Mouse (Mus musculus) limb, embryonic 12.5 days (tissue): ENCODE measurements around the gene Rnd1. TPM values are rescaled to one million over a fixed set of nuclear protein-coding genes. Genes with fewer than 3 reads are reported as not detected.

Source experiments
- ATAC-seq: fragments of 200-750 bp; cut with Nextera tagmentation; 2 replicates; pipeline ENCODE4 v1.8.0; 2017; ENCODE audit warnings: low read depth, moderate TSS enrichment; ENCODE audit not compliant: insufficient number of reproducible peaks, insufficient read depth, low FRiP score, low TSS enrichment
- H3K27ac ChIP-seq: fragments of 300-500 bp; sonication (generic); 2 replicates; pipeline ENCODE4 v1.5.1; 2016; ENCODE audit warnings: mild to moderate bottlenecking, moderate library complexity
- H3K27me3 ChIP-seq: fragments of 300-500 bp; sonication (generic); 2 replicates; pipeline ENCODE4 v1.6.1; 2016; ENCODE audit warnings: mild to moderate bottlenecking, moderate library complexity
- H3K36me3 ChIP-seq: fragments of 300-500 bp; sonication (generic); 2 replicates; pipeline ENCODE4 v1.6.1; 2016; ENCODE audit warnings: mild to moderate bottlenecking, moderate library complexity
- H3K4me1 ChIP-seq: fragments of 300-500 bp; sonication (generic); replicated peaks from 2 replicates; pipeline ENCODE4 v1.6.1; 2016
- H3K4me2 ChIP-seq: fragments of 300-500 bp; sonication (generic); 2 replicates; pipeline ENCODE4 v1.6.1; 2016; ENCODE audit warnings: mild to moderate bottlenecking, moderate library complexity
- H3K4me3 ChIP-seq: fragments of 300-500 bp; sonication (generic); replicated peaks from 2 replicates; pipeline ENCODE4 v1.5.1; 2016; ENCODE audit warnings: mild to moderate bottlenecking
- H3K9ac ChIP-seq: fragments of 300-500 bp; sonication (generic); replicated peaks from 2 replicates; pipeline ENCODE4 v1.6.1; 2016; ENCODE audit warnings: mild to moderate bottlenecking, moderate library complexity
- H3K9me3 ChIP-seq: fragments of 300-500 bp; sonication (generic); 2 replicates; pipeline ENCODE4 v1.6.1; 2016; ENCODE audit warnings: mild to moderate bottlenecking, moderate library complexity
- WGBS: fragments of 180-500 bp; shearing (Covaris S2); methylation state at CpG from one replicate; pipeline ENCODE4 v1.1.7; 2016; 5-methylcytosine and 5-hydroxymethylcytosine counted together
- polyA plus RNA-seq: library from polyadenylated mRNA; unstranded; fragments of >200 nt; fragmentation: Nextera tagmentation; extraction: Ambion mirVana; gene quantifications from 2 replicates; pipeline ENCODE4 v1.2.1, GENCODE M21; 2016

The Rnd1 gene
- polyA plus RNA-seq, 1 experiment from 2014 or later = 0.24 TPM

DNA sequence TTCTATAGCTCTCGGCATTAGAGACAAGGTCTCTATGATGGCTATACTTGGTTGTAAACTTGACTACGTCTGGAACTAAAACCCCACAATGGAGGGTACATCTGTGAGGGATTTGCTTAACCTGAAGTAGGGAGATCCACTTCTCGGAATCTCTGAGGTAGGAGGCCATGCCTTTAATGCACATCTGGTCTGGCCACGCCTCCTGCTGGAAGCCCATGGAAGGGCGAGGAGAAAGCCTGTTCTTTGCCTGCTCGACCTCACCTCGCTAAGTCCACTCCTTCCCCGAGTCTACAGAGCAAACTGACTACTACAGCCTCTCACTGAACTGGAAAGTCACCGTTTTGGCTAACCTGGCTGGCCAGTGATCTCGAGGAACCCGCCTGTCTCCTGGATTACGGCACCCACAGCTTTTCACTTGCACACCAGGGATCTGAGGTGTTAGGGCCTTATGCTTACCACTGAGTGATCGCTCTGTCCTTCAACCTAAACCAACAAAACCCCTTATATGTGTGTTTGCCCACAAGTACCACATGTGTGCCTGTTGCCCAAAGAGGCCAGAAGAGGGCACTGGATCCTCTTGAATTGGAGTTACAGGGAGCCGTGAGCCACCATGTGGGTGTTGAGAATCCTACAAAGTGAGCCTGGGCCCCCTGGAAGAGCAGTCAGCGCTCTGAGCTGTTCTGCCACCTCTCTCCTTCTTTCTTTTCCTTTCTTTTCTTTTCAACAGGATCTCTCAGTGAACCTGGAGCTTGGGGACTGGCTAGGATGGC lies 20.1 kb downstream of the Rnd1 start:
- 83% methylated on average over 15 of the region's 15 CpGs for WGBS
- H3K36me3 ChIP-seq = peaks cover 81% of the 10 kb centered on the region
- H3K4me3 ChIP-seq = no peak overlapping the region
- H3K4me1 ChIP-seq = peaks cover 7% of the 10 kb centered on the region
- no peak for ATAC-seq
- H3K4me2 ChIP-seq = no peak overlapping the region
- H3K9ac ChIP-seq = no peak overlapping the region
- H3K9me3 ChIP-seq = no peaks in the 10 kb centered on the region
- H3K27ac ChIP-seq = no peak overlapping the region
- H3K27me3 ChIP-seq = no peaks in the 10 kb centered on the region

DNA sequence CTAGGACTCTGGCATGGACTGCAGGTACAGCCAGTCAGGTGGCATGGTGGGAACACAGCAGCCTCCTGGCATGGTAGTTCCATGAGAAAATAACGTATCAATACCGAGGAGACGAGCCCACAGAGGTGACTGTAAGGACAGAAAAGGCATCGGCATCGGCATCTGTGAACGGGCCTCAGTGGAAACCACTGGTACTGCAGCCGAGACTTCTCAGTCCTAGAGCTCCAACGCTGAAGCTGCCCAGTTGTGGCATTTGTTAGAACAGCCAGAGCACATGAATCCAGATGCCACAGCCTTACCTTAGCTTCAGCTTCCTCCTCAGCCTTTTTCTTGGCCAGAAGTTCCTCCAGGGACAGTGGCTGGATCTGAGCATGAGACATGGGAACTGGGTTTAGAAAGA lies 25.1 kb downstream of the Rnd1 start:
- 92% methylated on average over 8 of the region's 8 CpGs for WGBS
- no peaks in the 10 kb centered on the region for H3K27me3 ChIP-seq
- ATAC-seq = no peak
- H3K9me3 ChIP-seq = no peaks in the 10 kb centered on the region
- no peaks in the 10 kb centered on the region for H3K4me1 ChIP-seq
- peaks cover 100% of the 10 kb centered on the region for H3K36me3 ChIP-seq
- H3K9ac ChIP-seq = no peak overlapping the region
- H3K27ac ChIP-seq = no peak overlapping the region
- H3K4me3 ChIP-seq = no peak overlapping the region
- H3K4me2 ChIP-seq = no peak overlapping the region

DNA sequence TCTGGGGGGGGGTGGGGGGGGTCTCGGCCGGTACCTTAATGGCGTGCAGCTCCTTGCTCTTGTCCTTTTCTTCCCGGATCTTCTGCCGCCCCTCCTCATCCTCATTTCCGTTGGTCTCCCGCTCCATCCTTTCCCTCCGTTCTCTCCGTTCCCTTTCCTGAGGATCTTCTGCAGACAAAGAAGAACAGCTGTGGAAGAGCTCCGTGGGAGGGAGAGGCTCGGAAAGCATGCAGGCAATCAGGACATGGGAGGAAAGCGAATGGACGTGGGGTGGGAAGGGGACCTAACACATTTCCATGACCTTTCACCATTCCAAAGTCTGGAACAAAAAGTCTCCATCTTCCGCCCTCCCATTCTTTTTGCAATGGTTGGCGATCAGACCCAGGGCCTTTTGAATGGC lies 25.8 kb downstream of the Rnd1 start:
- Histone ChIP-seq H3K9ac (no peak overlapping the region), H3K27me3 (no peaks in the 10 kb centered on the region), H3K27ac (no peak overlapping the region), H3K36me3 (peaks cover 100% of the 10 kb centered on the region), H3K9me3 (no peaks in the 10 kb centered on the region), H3K4me3 (no peak overlapping the region), H3K4me2 (no peak overlapping the region), H3K4me1 (no peaks in the 10 kb centered on the region)
- no peak for ATAC-seq
- 90% methylated on average over 15 of the region's 15 CpGs for WGBS

DNA sequence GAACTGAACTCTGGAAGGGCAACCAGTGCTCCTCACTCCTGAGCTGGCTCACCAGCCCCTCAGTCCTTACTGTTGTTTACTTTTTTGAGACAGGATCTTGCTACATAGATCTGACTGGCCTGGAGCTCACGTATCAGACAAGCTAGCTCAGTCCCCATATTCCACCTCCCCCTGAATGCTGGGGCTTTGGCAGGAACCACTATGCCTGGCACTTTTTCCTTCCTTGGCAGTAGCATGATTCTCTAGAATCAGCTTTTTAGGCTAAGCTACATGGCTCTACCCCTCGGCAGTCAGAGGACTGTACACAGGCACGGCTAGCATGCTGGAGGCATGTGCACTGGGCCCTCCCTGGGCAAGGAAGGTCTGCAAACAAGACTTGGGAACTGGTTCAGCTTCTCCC lies 29.2 kb downstream of the Rnd1 start:
- Histone ChIP-seq H3K4me2 (no peak overlapping the region), H3K27me3 (no peaks in the 10 kb centered on the region), H3K36me3 (peaks cover 99% of the 10 kb centered on the region), H3K27ac (no peak overlapping the region), H3K9ac (no peak overlapping the region), H3K4me1 (no peaks in the 10 kb centered on the region), H3K9me3 (no peaks in the 10 kb centered on the region), H3K4me3 (no peak overlapping the region)
- ATAC-seq = no peak
- 94% methylated on average over 3 of the region's 3 CpGs for WGBS

DNA sequence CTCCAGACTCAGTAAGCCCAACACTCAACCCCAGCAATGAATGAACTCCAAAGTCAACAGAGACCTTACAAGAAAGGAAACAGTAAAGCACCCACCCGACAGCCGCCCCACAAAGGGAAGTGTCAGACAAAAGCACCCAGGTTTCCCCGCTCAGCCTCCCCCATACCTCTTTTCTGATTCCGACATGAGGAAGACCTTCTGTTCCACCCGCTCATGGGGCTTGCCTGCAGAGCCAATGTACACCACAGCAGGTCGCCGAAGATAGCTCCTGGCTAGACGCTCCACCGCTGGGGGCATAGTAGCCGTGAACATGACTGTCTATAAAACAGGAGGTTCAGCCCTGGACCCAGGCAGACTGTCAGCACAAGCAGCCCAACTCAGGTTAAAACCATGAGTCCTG lies 30.0 kb downstream of the Rnd1 start:
- Histone ChIP-seq H3K4me1 (no peaks in the 10 kb centered on the region), H3K27me3 (no peaks in the 10 kb centered on the region), H3K4me2 (no peak overlapping the region), H3K9ac (no peak overlapping the region), H3K27ac (no peak overlapping the region), H3K9me3 (no peaks in the 10 kb centered on the region), H3K4me3 (no peak overlapping the region), H3K36me3 (peaks cover 99% of the 10 kb centered on the region)
- no peak for ATAC-seq
- WGBS = 90% methylated on average over 10 of the region's 10 CpGs

DNA sequence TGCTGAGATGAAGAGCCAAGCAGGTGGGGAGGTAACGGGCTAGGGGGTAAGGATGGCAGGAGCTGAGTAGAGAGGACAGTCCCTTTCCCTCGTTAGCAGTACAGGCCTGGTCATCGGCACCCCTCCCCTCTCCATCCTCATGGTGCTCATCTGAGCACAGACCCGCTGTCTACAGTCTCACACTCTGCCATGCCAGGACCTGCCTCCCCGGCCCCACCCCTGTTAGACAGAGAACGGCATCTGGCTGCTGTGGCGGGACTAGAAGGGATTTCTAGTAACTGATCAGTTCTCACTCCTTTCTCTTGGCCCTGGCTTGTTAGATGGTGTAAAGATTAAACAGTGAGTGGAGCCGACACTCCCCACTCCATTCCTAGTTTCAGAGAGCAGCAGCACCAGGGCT lies 30.5 kb downstream of the Rnd1 start:
- WGBS = 81% methylated on average over 8 of the region's 8 CpGs
- Histone ChIP-seq H3K27me3 (no peaks in the 10 kb centered on the region), H3K36me3 (peaks cover 99% of the 10 kb centered on the region), H3K4me2 (no peak overlapping the region), H3K9ac (no peak overlapping the region), H3K27ac (no peak overlapping the region), H3K4me3 (no peak overlapping the region), H3K9me3 (no peaks in the 10 kb centered on the region), H3K4me1 (no peaks in the 10 kb centered on the region)
- ATAC-seq = no peak

DNA sequence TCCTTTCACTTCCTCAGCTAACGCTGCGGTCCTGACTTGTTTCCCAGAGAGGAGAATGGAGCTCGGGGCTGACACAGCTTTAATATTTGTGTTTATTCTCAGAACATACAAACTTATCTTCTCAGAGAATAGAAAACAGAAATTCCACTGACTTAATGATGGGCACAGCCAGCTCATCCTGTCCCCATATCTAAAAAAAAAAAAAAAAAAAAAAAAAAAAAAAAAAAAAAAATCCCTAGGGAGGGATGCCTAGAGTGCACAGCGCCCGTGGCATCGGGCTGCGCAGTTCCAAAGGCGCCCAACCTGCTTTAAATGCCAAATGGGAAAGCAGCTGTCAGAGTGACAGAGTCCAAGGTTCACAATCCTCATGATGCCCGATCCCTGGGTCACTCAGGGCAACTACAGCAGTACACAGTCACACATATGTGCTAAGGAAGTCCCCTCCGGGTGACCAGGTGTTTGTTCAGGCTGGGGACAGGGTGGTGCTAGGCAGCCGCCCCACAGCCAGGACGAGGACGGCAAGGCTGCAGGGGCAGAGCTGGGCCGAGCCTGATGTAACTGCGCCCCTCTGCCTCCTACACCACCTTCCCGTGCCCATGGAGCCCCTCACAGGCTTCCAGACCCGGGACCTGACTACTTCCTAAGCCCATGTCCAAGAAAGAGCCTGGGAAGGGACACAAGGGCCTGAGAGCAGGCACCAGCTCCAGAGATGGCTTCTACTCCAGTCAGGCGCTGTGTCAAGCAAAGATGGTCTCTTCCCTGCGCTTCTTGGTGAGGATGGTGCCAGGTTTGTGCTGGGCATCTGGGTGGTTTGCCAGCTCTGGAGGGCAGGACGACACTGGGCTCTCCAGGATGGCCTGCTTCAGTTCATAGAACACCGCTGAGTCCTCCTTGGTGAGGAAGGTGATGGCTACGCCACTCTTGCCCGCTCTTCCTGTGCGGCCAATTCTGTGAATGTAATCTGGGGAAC lies 31.9 kb downstream of the Rnd1 start:
- no peak for ATAC-seq
- Histone ChIP-seq H3K27me3 (no peaks in the 10 kb centered on the region), H3K27ac (no peak overlapping the region), H3K4me3 (no peak overlapping the region), H3K4me2 (no peak overlapping the region), H3K36me3 (peaks cover 97% of the 10 kb centered on the region), H3K9me3 (no peaks in the 10 kb centered on the region), H3K9ac (no peak overlapping the region), H3K4me1 (peaks cover 3% of the 10 kb centered on the region; the same call in 1 of the 2 replicates)
- 92% methylated on average over 24 of the region's 24 CpGs for WGBS

DNA sequence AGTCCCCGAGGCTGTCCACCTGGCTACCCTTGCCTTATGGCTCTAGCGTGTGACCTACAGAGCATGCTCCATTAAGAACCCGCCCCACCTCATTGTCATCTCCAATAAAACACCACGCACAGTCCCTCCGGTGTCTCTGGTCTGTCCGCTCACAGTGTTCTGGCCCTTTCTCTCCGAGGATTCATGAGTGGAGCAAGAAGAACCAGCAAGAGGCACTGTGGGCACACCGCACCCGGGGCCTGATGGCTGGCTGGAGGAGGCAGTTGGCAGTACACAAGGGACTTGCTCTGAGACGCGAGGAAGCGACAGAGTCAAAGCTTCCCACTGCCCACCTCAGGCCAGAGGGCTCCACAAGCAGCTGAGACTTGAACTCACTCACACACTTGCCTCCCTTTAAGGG lies 32.9 kb downstream of the Rnd1 start:
- ATAC-seq = no peak
- peaks cover 95% of the 10 kb centered on the region for H3K36me3 ChIP-seq
- WGBS = 90% methylated on average over 12 of the region's 12 CpGs
- H3K9ac ChIP-seq = no peak overlapping the region
- H3K4me2 ChIP-seq = no peak overlapping the region
- no peaks in the 10 kb centered on the region for H3K9me3 ChIP-seq
- H3K4me1 ChIP-seq = peaks cover 11% of the 10 kb centered on the region; the same call in 1 of the 2 replicates
- no peak overlapping the region for H3K27ac ChIP-seq
- no peaks in the 10 kb centered on the region for H3K27me3 ChIP-seq
- no peak overlapping the region for H3K4me3 ChIP-seq

DNA sequence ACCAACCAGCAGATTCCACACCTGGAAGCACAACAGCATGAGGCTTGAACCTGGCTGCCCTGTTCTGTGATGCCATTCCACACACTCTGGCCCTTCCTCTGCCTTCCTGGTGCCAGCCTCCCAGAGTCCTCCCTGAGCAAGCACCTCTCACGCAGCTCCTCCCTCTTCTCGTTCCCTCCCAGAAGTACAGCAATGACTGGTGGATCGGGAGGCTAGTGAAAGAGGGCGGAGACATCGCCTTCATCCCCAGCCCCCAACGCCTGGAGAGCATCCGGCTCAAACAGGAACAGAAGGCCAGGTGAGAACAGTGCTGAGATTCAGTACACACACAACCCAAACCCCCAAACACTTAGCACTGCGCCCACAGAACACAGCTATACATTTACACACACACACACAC lies 37.1 kb downstream of the Rnd1 start:
- 22% methylated on average over 8 of the region's 8 CpGs for WGBS
- Histone ChIP-seq H3K9ac (peak overlapping the region; percentile 23; the same call in 1 of the 2 replicates), H3K4me3 (0 out of 2 replicates have a peak overlapping the region, but pooled peaks have one; percentile 3), H3K4me2 (no peak overlapping the region), H3K27ac (no peak overlapping the region), H3K27me3 (peaks cover 22% of the 10 kb centered on the region), H3K9me3 (no peaks in the 10 kb centered on the region), H3K4me1 (peaks cover 25% of the 10 kb centered on the region), H3K36me3 (peaks cover 52% of the 10 kb centered on the region)
- ATAC-seq = no peak

DNA sequence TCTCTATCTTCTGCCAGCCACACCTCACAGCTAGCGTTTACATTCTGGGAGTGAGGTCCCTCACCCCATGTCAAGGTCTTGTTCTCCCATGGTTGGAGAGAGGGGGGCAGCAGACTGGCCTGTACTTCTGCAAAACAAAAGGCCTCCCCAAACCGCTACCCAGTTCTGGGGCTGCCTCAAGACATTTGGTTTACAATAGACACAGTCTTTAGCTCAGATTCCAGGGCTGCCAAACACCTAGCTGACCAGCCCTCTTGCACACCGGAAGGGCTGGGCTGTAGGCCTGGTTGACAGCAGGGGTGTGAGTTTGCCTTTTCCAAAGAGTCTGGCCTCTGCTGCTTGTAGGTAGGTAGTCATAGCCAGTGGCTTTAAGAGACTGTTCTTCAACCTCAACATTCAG lies 40.1 kb downstream of the Rnd1 start:
- H3K36me3 ChIP-seq = peaks cover 23% of the 10 kb centered on the region
- no peak overlapping the region for H3K9ac ChIP-seq
- peaks cover 50% of the 10 kb centered on the region for H3K27me3 ChIP-seq
- no peaks in the 10 kb centered on the region for H3K9me3 ChIP-seq
- no peak overlapping the region for H3K4me3 ChIP-seq
- no peak overlapping the region for H3K4me2 ChIP-seq
- WGBS = 34% methylated on average over 3 of the region's 3 CpGs
- H3K27ac ChIP-seq = no peak overlapping the region
- peaks cover 47% of the 10 kb centered on the region for H3K4me1 ChIP-seq
- ATAC-seq = no peak

DNA sequence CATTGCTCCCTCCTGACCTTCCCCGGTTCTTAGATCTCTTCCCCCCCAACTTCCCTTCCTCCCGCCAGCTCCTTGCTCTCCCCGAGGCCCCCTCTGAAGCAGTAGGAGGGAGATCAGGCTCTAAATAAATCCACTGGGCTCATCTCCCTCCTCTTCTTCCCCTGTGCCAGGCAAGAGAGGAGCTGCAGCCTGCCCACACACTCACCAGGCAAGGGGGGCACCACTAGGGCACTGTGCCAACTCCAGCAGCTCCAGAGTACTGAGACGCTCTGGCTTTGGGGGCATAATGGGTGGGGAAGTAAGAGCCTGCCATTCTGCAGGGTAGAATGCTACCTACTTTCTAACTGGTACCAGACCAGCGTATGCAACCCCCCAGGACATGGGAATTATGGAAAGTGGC lies 40.7 kb downstream of the Rnd1 start:
- peaks cover 52% of the 10 kb centered on the region for H3K4me1 ChIP-seq
- no peak overlapping the region for H3K27ac ChIP-seq
- H3K36me3 ChIP-seq = peaks cover 17% of the 10 kb centered on the region
- no peak for ATAC-seq
- H3K9me3 ChIP-seq = no peaks in the 10 kb centered on the region
- WGBS = 54% methylated on average over 5 of the region's 5 CpGs
- H3K4me2 ChIP-seq = peak overlapping the region; percentile 98
- H3K4me3 ChIP-seq = no peak overlapping the region
- peaks cover 53% of the 10 kb centered on the region for H3K27me3 ChIP-seq
- no peak overlapping the region; the same call in 1 of the 2 replicates for H3K9ac ChIP-seq
